Mouse (Mus musculus): Measurements from ENCODE around the gene Ercc6.

Gene Ercc6

GRCm38 (mm10) chr14:32518543-32518942 lies 5.2 kb downstream of the Ercc6 start:
- no peak for ATAC-seq (ENCODE audit: low TSS enrichment)

DNA sequence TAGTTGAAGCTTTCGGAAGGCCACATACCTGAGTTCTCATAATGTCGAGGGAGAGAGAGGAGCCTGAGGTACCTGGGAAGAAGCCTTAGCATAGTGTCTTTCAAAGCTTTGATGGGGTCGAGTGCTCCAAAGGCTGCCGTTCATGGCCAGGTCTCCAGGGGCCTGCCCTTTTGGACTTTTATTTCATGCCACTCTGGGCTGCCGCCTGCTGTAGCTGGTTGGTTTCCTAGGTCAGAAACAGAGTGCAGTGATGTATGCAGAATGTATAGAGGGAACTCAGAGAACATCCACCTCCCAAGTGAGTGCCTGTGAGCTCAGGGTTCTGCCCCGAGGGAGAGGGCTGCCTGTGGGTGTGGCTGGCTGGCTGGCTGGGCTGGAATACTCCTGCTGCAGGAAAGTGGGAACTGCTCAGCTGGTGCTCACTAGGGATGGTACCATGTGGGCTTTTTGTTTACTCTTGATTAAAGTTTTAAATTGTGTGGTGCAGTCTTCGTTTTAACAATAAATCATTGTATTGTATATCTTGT lies 7.1 kb downstream of the Ercc6 start:
- no peak for ATAC-seq (ENCODE audit: low TSS enrichment)

DNA sequence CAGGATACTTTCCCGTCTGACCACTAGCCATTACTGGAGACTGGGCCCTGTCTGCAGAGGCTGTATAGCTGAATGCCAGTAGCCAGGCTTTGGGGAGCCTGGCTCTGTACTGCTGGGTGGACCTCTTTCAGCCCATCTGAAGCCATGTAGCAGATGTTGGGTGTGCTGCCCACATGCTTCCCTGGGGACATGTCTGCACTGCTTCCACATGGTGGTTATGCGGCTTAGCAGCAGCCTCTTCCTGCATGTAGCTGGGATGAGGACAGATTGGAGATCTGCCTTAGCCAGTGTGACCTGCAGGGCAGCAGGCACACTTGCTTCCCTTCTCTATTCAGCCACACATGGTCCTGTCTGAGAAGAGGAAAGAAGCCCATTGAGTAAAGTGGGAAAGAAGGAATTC lies 9.0 kb downstream of the Ercc6 start:
- no peak for ATAC-seq (ENCODE audit: low TSS enrichment)

DNA sequence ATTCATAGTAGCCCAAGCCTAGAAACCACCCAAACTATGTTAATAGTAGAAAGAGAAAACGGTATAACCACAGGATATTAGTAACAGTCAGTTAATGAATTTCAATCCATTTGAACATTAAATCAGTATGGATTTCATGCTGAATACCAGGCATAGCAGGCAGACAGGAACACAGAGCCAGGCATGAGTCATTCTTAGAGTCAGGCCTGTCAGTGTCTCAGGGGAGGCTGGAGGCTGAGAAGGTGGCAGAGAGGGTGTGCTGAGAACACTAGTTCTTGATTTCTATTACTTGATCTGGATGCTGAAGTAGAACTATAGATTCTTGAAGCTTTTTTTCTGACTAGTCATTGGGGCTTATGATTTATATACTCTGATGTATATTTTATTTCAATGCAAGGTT lies 10.8 kb downstream of the Ercc6 start:
- no peak for ATAC-seq (ENCODE audit: low TSS enrichment)

GRCm38 (mm10) chr14:32525996-32526705 lies 12.8 kb downstream of the Ercc6 start:
- no peak for ATAC-seq (ENCODE audit: low TSS enrichment)

DNA sequence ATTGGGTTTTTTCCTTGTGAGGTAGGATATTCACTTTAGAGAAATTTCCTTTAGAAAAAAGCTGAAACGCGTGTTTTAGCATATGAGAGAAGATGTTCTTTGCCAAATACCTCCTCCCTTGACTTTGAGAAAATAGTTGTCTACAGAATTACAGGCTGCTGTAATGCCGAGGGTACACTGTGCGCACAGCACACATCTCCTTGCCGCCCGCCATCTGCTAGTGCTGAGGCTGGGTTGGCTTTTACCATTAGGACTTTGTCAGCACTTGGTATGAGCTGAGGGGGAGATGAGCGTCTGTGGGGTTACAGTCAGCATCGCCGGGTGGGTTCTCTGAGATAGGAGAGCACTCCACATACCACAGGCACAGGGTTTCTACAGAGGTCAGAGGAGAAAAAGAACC lies 13.9 kb downstream of the Ercc6 start:
- peak; percentile 58 for ATAC-seq (ENCODE audit: low TSS enrichment)

DNA sequence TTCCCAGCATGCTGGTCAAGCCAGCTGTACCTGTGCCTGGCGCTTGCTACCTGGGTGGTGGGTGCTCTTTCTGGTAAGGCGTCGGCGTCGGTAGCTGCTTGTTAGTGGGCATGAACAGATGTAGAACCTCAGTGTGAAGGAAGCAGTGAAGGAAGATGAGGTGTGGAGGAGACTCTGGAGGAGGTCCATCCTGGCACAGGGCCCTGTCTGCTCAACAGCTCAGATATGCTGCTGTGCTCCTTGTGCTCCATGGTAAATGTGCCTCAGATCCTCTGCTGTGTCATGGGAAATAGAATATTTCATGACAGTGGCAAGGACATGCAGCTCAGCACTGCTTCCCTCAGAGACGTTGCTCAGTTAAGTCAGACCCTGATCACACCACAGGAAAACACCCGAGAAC lies 15.7 kb downstream of the Ercc6 start:
- peak; percentile 69 for ATAC-seq (ENCODE audit: low TSS enrichment)

DNA sequence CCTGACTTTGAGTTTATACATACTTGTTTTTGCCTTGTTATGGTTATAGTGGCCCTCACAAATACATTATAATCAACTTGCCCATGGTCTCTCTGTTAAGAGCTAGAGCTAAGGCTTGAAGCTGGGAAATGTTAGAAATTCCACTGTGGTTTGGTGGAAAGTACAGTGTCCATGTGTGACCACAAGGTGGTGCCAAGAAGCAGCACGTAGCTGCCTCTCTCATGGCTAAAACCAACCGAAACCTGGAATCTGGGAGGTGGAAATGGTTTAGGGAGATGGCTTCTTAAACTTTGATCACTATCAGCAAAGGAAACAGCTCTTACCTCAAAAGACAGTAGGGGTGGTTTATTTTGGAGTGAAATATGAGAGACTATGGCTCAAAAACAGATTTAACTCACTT lies 17.6 kb downstream of the Ercc6 start:
- peak; percentile 35; the same call in 1 of the 2 replicates for ATAC-seq (ENCODE audit: low TSS enrichment)

DNA sequence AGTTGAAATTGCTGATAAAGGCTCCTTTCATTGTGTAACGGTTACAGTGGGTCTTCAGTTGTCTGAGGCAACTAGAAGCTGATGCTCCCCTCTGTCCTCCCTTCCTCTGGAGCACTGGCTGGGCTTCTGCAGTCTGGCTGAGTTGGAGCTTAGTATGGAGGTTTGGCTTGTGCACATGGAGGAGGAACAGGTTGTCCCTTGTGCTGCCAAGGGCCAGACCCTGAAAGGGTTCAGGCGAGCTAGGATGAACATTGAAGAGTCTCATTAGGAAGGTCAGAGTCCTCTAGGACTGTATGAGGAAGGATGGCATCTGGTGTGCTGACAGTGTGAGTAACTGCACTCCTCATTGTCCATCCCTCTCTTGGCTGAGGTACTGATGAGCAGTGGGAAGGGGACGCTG lies 18.1 kb downstream of the Ercc6 start:
- no peak for ATAC-seq (ENCODE audit: low TSS enrichment)

DNA sequence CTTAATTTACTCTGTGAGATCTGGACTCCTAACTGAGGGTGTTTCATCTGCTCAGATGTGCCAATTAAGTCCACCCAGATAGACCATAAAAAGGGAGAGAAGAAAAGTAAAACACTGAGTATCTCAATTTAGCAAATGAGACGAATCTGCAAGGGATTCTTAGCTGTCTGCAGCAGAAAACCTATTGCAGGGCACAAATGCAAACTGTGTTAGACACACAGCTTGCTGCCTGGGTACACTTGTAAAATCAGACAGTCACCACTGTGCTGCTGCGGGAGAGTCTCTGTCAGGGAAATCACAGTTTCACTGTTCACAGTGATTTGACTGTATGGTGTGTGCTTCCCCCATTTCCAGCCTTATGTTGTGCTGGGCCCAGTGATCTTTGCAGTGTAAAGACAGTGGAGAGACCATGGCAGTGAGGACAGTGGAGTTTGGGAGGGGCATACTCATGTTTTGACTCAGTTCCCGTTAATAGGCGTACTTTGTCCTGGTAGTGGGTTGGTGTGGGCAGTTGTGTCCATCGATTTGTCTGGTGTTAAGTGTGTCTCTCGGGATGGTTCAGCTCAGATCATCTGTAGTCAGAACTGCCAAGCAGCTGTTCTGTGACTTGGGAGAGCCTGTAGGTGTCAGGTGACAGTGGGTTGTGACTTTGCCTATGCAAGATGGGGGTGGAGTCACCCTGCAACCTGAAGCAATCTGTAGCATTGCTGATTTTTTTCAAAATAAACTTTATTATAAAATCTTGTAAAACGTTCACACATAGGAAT lies 19.2 kb downstream of the Ercc6 start:
- ATAC-seq (ENCODE audit: low TSS enrichment): peak; percentile 66

DNA sequence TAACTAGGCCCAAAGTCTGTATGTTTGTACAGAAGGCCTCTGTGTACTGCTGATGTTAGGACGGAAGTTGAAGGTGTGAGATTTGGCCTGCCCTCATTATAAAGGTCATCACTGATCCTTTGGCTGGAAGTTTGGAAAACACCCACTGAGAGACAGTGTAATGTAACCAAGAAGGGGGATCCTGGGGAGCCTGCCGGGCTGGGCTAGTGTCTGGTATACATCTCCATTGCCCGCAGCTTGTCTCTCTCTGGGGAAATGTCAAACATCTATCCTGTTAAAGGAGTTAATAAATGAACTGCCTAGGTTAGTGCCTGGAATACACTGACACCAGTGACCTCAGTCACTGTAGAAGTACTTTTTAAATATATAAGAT lies 19.8 kb downstream of the Ercc6 start:
- ATAC-seq (ENCODE audit: low TSS enrichment): no peak

- no peak for ATAC-seq (ENCODE audit: low TSS enrichment)
These were observed 20.3 kb downstream of the Ercc6 start for GRCm38 (mm10) chr14:32533656-32534055.

DNA sequence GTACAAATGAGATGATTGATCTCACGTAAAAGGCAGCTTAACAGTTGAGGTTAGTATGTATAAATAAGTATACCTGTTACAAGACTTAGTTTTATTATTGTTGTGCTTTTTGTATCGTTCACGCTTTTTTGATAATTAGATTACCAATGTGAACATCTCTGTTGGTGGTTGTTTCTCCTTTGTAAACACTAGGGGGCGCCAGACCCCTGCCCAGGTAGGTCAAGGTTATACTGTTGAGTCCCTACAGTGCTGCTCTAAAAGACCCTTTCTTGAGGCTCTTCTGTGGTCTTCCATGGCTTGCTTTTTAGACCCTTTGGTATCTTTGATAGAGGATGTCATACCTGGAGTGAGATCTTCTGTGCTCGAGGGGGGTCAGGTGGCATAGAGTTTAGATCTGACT lies 20.8 kb downstream of the Ercc6 start:
- no peak for ATAC-seq (ENCODE audit: low TSS enrichment)

DNA sequence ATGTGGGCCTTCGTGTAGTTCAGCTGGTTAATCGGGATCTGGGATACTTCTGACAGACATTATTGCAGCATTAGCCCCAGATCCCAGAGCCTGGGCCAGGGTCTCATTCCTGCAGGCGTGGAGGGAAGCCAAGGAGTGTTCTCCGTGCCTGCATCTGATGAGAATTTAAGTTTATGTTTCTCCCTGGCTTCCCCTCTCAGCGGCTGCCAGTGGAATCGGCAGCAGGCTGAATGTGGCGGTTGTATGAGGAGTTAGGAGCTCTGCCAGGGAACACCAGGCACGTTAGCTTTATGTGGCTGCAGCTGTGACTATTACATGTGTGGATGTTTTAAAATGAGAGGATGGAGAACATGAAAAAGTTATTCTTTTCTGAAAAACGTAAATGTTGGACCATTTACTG lies 23.4 kb downstream of the Ercc6 start:
- peak; percentile 70 for ATAC-seq (ENCODE audit: low TSS enrichment)

- ATAC-seq (ENCODE audit: low TSS enrichment): no peak
These were observed 24.8 kb downstream of the Ercc6 start for GRCm38 (mm10) chr14:32538115-32538514.

GRCm38 (mm10) chr14:32543075-32543474 lies 29.8 kb downstream of the Ercc6 start:
- no peak for ATAC-seq (ENCODE audit: low TSS enrichment)

GRCm38 (mm10) chr14:32546676-32547075 lies 33.4 kb downstream of the Ercc6 start:
- no peak for ATAC-seq (ENCODE audit: low TSS enrichment)

GRCm38 (mm10) chr14:32551854-32552253 lies 38.5 kb downstream of the Ercc6 start:
- ATAC-seq (ENCODE audit: low TSS enrichment): peak; percentile 88

DNA sequence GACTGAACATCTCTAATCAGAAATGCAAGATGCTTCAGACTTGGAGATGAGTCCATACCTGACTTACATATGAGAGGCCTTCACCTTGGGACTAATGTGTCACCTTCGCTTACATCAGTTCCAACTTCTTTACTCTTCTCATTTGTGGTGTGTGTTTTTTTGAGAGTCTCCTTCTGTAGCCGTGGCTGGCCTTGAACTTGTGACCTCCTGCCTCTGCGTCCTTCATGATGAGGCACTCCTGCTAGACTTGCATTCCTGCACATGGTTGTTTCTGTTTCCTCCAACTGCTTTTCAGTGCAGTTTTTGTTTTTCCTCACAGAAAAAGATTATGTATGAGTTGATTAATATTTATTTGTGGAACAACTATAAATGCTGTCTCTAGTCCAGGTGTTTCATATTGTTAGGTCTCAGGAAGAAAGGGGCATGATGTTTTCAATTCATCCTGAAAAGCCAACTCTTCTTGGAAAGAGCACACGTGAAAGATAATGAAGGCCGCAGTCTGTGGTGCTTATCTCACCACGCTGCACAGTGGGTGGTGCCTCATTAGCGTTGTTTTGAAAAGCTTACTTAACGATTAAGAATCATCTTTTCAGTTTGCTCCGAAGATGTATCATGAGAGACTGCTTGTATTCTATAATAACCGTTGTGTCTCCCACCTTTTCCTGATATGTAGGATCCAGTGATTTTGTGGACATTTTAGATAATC lies 40.0 kb downstream of the Ercc6 start:
- ATAC-seq (ENCODE audit: low TSS enrichment): no peak

- no peak for ATAC-seq (ENCODE audit: low TSS enrichment)
These were observed 41.7 kb downstream of the Ercc6 start for GRCm38 (mm10) chr14:32554860-32555526.

DNA sequence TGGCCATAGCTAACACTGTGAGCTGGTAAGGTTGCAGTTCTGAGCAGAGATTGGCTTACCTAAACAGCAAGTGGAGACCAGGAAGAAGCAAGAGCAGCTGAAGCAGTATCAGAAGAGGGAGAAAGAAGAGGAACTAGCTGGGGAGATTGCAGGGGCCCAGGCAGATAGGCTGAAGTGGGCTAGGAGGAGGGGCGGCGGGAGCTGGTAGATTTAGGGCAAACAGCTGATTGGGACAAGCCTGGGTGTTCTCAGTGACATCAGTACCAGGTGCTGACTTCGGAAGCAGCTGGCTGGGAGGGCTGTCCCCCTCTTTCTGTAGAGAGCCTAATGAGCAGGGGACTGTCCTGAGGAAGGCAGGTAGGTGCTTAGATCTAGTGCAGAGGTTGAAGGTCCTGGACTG lies 48.1 kb downstream of the Ercc6 start:
- ATAC-seq (ENCODE audit: low TSS enrichment): no peak

DNA sequence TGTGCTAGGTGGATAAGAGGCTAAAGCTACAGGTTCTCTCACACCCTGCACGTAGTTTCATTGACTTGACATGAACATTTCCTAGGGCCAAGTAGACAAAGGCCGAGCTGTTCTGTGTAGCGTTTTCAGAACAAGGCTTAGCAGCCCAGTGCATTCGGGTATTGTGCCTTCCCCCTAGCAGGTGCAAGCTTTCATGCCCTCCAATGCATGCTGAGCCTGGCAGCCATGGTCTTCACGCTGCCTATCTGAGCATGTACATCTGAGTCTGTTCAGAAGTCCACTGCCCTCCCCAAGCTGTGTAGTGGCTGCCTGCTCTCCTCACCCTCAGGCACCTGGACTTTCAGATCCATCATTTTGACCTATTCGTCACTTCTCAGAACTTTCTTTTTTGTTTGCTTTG lies 50.3 kb downstream of the Ercc6 start:
- ATAC-seq (ENCODE audit: low TSS enrichment): no peak

All from frontal cortex, adult (tissue).